8 mouse cellular contexts compared by ENCODE assay signal in the genomic region with DNA sequence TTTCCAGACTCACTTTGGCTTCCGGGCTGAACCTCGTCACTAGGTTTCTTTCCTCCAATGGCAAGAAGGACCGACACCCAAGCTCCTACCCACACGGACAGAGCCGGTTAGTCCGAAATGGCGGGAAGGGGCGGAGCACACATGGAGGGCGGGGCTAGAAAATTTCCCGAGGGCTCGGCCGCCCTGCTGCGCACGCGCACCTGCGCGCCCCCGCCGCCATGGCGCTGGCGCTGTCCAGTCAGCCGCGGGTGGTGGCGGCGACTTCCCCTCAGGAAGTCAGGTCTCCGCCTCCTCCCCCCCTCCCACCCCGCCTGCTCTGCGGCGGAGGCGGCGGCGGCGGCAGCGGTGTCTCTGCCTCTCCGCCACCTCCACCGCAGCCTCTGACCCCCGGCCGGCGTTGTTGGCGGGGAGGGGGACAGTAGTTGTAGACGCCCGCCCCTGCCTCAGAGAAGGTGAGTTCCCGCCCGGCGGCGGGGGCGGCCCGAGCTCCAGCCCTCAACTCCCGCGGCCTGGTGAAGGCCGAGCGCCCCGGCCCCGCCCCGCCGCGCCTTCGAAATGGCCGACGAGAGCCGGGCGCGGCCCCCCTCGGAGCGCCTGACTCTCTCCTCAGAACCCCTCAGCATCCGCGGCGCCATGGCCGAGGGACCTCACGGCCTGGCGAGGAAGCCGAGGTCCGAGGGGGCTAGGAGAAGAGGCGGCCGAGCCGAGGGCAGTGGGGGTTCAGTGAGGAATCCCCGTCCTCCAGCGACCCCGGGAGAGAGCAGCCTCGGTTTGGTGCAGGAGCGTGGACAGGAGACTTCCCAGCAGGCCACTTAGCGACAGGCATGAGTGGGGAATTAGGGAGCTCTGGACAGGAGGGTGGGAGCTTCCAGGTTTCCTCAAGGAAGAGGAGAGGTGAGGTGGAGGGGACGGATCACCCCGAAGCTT. TPM values are rescaled to one million over a fixed set of nuclear protein-coding genes. Genes with fewer than 3 reads are reported as not detected.
DNase-seq lines count a peak whose midpoint lies in the region; ATAC-seq lines count a peak whose summit lies in the region.

Gene Krcc1, plus strand, starts transcription at position 289 of the 927 bp plus-strand sequence.

- peak; percentile 93 for ATAC-seq in forebrain, embryonic 14.5 days
- peak; percentile 95 for ATAC-seq in neural tube, embryonic 15.5 days (ENCODE audit: low FRiP score)

- WGBS in forebrain, embryonic 14.5 days, result under 1% methylated on average over 53 of the region's 84 CpGs
- WGBS in neural tube, embryonic 15.5 days, result under 1% methylated on average over 65 of the region's 84 CpGs

- peak within 1 kb of the TSS; percentile 99 for H3K9ac ChIP-seq in forebrain, embryonic 14.5 days (ENCODE audit: low read length)
- peak within 1 kb of the TSS; percentile 99 for H3K9ac ChIP-seq in neural tube, embryonic 15.5 days (replicated peaks)

- no peaks in the 10 kb centered on the region for H3K9me3 ChIP-seq in forebrain, embryonic 14.5 days (replicated peaks; ENCODE audit: control insufficient read depth, low read length)
- no peaks in the 10 kb centered on the region for H3K9me3 ChIP-seq in neural tube, embryonic 15.5 days (replicated peaks)

- peaks cover 11% of the 10 kb centered on the region for H3K4me1 ChIP-seq in forebrain, embryonic 14.5 days (ENCODE audit: control insufficient read depth, insufficient read depth, low read length)
- H3K4me1 ChIP-seq in neural tube, embryonic 15.5 days, result peaks cover 15% of the 10 kb centered on the region

- no peaks in the 10 kb centered on the region for H3K27me3 ChIP-seq in forebrain, embryonic 14.5 days (replicated peaks; ENCODE audit: control insufficient read depth, insufficient read depth, low read length)
- no peaks in the 10 kb centered on the region for H3K27me3 ChIP-seq in neural tube, embryonic 15.5 days (replicated peaks)

- H3K4me2 ChIP-seq in forebrain, embryonic 14.5 days (ENCODE audit: low read length), result peak within 1 kb of the TSS; percentile 62
- H3K4me2 ChIP-seq in neural tube, embryonic 15.5 days, result peak within 1 kb of the TSS; percentile 75

- peak; percentile 98 for DNase-seq in ES-CJ7 (ENCODE audit: low read depth, low spot score)
- DNase-seq in cerebellum, adult 11 months, result peak; percentile 97
- DNase-seq in forebrain, embryonic 14.5 days (ENCODE audit: low spot score), result peak; percentile 97
- peak; percentile 98 to 99 for DNase-seq in heart, postnatal 14 days
- peak; percentile 97 for DNase-seq in layer of hippocampus, adult 11-12 months (ENCODE audit: low spot score)
- peak; percentile 97 to 98 for DNase-seq in lung, adult 18-20 months
- DNase-seq in testis, postnatal 14 days (ENCODE audit: low spot score), result peak; percentile 94

- peak within 1 kb of the TSS; percentile 90 for H3K4me3 ChIP-seq in forebrain, embryonic 14.5 days (ENCODE audit: low read depth, low read length)
- H3K4me3 ChIP-seq in neural tube, embryonic 15.5 days (replicated peaks), result peak within 1 kb of the TSS; percentile 88

- no peaks in the 10 kb centered on the region for H3K36me3 ChIP-seq in forebrain, embryonic 14.5 days (ENCODE audit: control insufficient read depth, insufficient read depth, low read length)
- H3K36me3 ChIP-seq in neural tube, embryonic 15.5 days, result no peaks in the 10 kb centered on the region

- peak within 1 kb of the TSS; percentile 93 for H3K27ac ChIP-seq in forebrain, embryonic 14.5 days (ENCODE audit: low read depth, low read length)
- peak within 1 kb of the TSS; percentile 98 for H3K27ac ChIP-seq in neural tube, embryonic 15.5 days (replicated peaks)

- intact Hi-C loops in heart, postnatal 14 days (cut with DNase I), result loop anchor here (5.0 to 10.0 kb wide), 3 partner anchors 127 to 361 kb away; partner anchors contain the start of genes Kdm3a, Rnf103 and Thnsl2

RNA-seq across cellular contexts. Expression of gene Krcc1, which starts in this region (rescaled TPM):
- 23.6 and 24.2 TPM in 2 replicates for polyA plus RNA-seq in forebrain, embryonic 14.5 days (2014; fragmentation: Nextera tagmentation; extraction: Ambion mirVana)
- total RNA-seq in heart, postnatal 14 days (2021), result 10 to 100 TPM; 46.1 to 49.5 TPM
- 17.2 and 26.2 TPM in 2 replicates for polyA plus RNA-seq in neural tube, embryonic 15.5 days (2015; fragmentation: Nextera tagmentation; extraction: Ambion mirVana)

Comparison
In these comparisons a context has a peak if more than half of its experiments do, and no peak if none do; other contexts are left out.
1. Peak in every context shown above with its lines: DNase-seq, ATAC-seq, H3K4me3 ChIP-seq and H3K27ac ChIP-seq.